37 mouse cellular contexts compared by ENCODE assay signal in the genomic region with DNA sequence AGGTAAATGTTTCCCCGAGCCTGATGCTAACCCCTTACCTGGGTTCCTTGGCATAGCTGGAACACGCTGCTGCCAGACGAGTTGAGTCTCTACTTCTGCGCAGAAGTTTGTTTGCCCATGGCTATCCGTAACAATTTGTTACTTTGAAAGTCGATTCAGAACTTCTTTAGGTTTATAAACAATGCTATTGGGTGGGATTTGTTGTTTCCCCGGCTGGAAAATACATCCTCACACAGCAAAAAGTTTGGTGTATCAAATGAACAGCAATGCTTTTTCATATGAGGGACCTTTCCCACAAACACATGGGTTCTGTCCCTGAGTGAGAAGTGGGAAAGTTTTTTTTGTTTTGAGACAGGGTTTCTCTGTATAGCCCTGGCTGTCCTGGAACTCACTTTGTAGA. TPM values are rescaled to one million over a fixed set of nuclear protein-coding genes. Genes with fewer than 3 reads are reported as not detected.
"Had no signal": no experiment of that assay in that cellular context is flagged by ENCODE, and none has a peak within 500 bp of the region (broad histone marks: within the 10 kb centered on the region; RNA-seq: fewer than 3 reads in every experiment).

A gene (minus strand): TSS at position 101 of the 400 bp plus-strand sequence.

- H3K4me3 ChIP-seq: embryonic facial prominence, embryonic 10.5 days; embryonic facial prominence, embryonic 12.5 days; embryonic facial prominence, embryonic 13.5 days; embryonic facial prominence, embryonic 15.5 days; erythroblast, embryonic 14.5 days; forebrain, embryonic 10.5 days; forebrain, embryonic 12.5 days; forebrain, embryonic 13.5 days; forebrain, embryonic 15.5 days; gastrocnemius, adult 2 months had no signal

- H3K36me3 ChIP-seq: embryonic facial prominence, embryonic 10.5 days; embryonic facial prominence, embryonic 12.5 days; embryonic facial prominence, embryonic 13.5 days; embryonic facial prominence, embryonic 15.5 days; forebrain, embryonic 10.5 days; forebrain, embryonic 12.5 days; forebrain, embryonic 15.5 days had no signal

- DNase-seq: cerebellum, adult 2 months; cerebellum, adult 8-10 months; cerebellum, adult 9-10 months; cerebellum, adult 9-11 months; cerebellum, postnatal 10 days; cerebellum, postnatal 14 days; cerebellum, postnatal 25 days; cerebellum, postnatal 36 days; embryo, embryonic 11 days; forebrain, postnatal 0 days; gastrocnemius, postnatal 10 days; gastrocnemius, postnatal 14 days; gastrocnemius, postnatal 25 days; gastrocnemius, postnatal 36 days; heart, adult 11 months; heart, adult 18-20 months had no signal

- H3K27me3 ChIP-seq: embryonic facial prominence, embryonic 12.5 days; embryonic facial prominence, embryonic 13.5 days; embryonic facial prominence, embryonic 15.5 days; forebrain, embryonic 12.5 days; forebrain, embryonic 15.5 days had no signal

- ATAC-seq: forebrain, embryonic 13.5 days; forebrain, embryonic 14.5 days; forebrain, embryonic 15.5 days; forebrain, embryonic 16.5 days; forebrain, postnatal 0 days had no signal

- H3K9ac ChIP-seq: embryonic facial prominence, embryonic 12.5 days; embryonic facial prominence, embryonic 13.5 days; embryonic facial prominence, embryonic 15.5 days; forebrain, embryonic 12.5 days; forebrain, embryonic 13.5 days; forebrain, embryonic 15.5 days; forebrain, postnatal 0 days had no signal

- H3K4me2 ChIP-seq: embryonic facial prominence, embryonic 12.5 days; embryonic facial prominence, embryonic 13.5 days; embryonic facial prominence, embryonic 15.5 days; forebrain, embryonic 12.5 days; forebrain, embryonic 13.5 days; forebrain, embryonic 15.5 days had no signal

- H3K4me1 ChIP-seq: embryonic facial prominence, embryonic 10.5 days; embryonic facial prominence, embryonic 12.5 days; embryonic facial prominence, embryonic 13.5 days; embryonic facial prominence, embryonic 15.5 days; forebrain, embryonic 10.5 days; forebrain, embryonic 12.5 days; forebrain, embryonic 13.5 days; forebrain, embryonic 15.5 days had no signal

- H3K9me3 ChIP-seq: embryonic facial prominence, embryonic 12.5 days; embryonic facial prominence, embryonic 15.5 days; forebrain, embryonic 15.5 days had no signal

- H3K27ac ChIP-seq: embryonic facial prominence, embryonic 10.5 days; embryonic facial prominence, embryonic 12.5 days; embryonic facial prominence, embryonic 13.5 days; embryonic facial prominence, embryonic 15.5 days; forebrain, embryonic 10.5 days; forebrain, embryonic 12.5 days; forebrain, embryonic 13.5 days; forebrain, embryonic 15.5 days; gastrocnemius, adult 2 months had no signal

RNA-seq across cellular contexts. Expression of the gene that starts here (rescaled TPM):
- total RNA-seq: common myeloid progenitor, adult 5-6 weeks; forebrain, postnatal 0 days; gastrocnemius, adult 18-20 months; gastrocnemius, adult 2 months; gastrocnemius, adult 8-10 months; gastrocnemius, postnatal 10 days; gastrocnemius, postnatal 14 days; gastrocnemius, postnatal 25 days; gastrocnemius, postnatal 36 days; gastrocnemius, postnatal 4 days; granulocyte monocyte progenitor cell, adult 5-6 weeks; heart, adult 18-20 months had no signal
- polyA plus RNA-seq: cerebellum, adult 2 months; cortical plate, adult 2 months; embryonic facial prominence, embryonic 11.5 days; embryonic facial prominence, embryonic 12.5 days; embryonic facial prominence, embryonic 13.5 days; embryonic facial prominence, embryonic 14.5 days; forebrain, embryonic 10.5 days; forebrain, embryonic 12.5 days; forebrain, embryonic 13.5 days; forebrain, embryonic 14.5 days; forebrain, embryonic 15.5 days; forebrain, embryonic 16.5 days; forebrain, postnatal 0 days; frontal cortex, adult 2 months had no signal
